Mouse (Mus musculus) forebrain, embryonic 10.5 days (tissue): ENCODE results near the gene Ppp1r27. TPM values are rescaled to one million over a fixed set of nuclear protein-coding genes. Genes with fewer than 3 reads are reported as not detected.
A peak's percentile ranks its signal among the peaks of the same experiment; 100 is the strongest.
"Not testable (repeated sequence)": the region's sequence is repeated elsewhere in the genome, so short reads cannot be mapped to it uniquely, and the experiment has no call there.

ENCODE experiments used
- DNase-seq: peaks from one replicate; pipeline ENCODE4 v3.0.0-alpha.2; 2017; ENCODE audit warnings: low spot score; ENCODE audit errors: extremely low spot score
- H3K27ac ChIP-seq: fragments of 300-500 bp; sonication (generic); 2 replicates; pipeline ENCODE4 v1.5.1; 2016; ENCODE audit warnings: mild to moderate bottlenecking
- H3K27me3 ChIP-seq: fragments of 300-500 bp; sonication (generic); 2 replicates; pipeline ENCODE4 v1.6.1; 2016; ENCODE audit warnings: mild to moderate bottlenecking; ENCODE audit not compliant: poor library complexity, severe bottlenecking
- H3K36me3 ChIP-seq: fragments of 300-500 bp; sonication (generic); replicated peaks from 2 replicates; pipeline ENCODE4 v1.6.1; 2016; ENCODE audit warnings: mild to moderate bottlenecking, moderate library complexity
- H3K4me1 ChIP-seq: fragments of 300-500 bp; sonication (generic); 2 replicates; pipeline ENCODE4 v1.6.1; 2016
- H3K4me3 ChIP-seq: fragments of 300-500 bp; sonication (generic); 2 replicates; pipeline ENCODE4 v1.5.1; 2016; ENCODE audit warnings: mild to moderate bottlenecking, moderate library complexity
- H3K9me3 ChIP-seq: fragments of 300-500 bp; sonication (generic); 2 replicates; pipeline ENCODE4 v1.6.1; 2016; ENCODE audit warnings: mild to moderate bottlenecking, moderate library complexity
- WGBS: fragments of 180-500 bp; shearing (Covaris S2); methylation state at CpG from one replicate; pipeline ENCODE4 v1.1.7; 2016; 5-methylcytosine and 5-hydroxymethylcytosine counted together
- polyA plus RNA-seq: library from polyadenylated mRNA; unstranded; fragments of >200 nt; fragmentation: Nextera tagmentation; extraction: Ambion mirVana; gene quantifications from 2 replicates; pipeline ENCODE4 v1.2.1, GENCODE M21; 2016

Gene Ppp1r27
- polyA plus RNA-seq, 1 experiment from 2014 or later: not detected

DNA sequence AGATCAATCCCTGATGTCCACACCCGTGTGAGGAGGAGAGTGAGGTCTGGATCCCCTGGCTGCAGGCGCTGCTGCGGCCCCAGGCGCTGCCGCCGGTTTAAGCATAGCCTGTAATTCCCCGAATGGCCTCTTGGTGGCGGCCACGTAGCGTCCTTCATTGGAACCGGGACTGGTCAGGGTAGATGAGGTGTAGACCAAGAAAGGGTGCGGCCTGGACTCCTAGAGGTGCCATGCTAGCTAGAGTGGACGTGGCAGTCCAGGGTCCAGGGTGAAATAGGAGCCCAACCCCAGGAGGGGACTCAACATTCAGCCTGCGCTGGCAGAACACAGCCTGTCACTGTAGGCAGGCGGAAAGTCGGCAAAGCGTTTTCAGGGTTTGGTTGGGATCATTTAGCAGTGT, 35.3 kb downstream of the Ppp1r27 start:
- H3K4me3 ChIP-seq: no peak overlapping the region

DNA sequence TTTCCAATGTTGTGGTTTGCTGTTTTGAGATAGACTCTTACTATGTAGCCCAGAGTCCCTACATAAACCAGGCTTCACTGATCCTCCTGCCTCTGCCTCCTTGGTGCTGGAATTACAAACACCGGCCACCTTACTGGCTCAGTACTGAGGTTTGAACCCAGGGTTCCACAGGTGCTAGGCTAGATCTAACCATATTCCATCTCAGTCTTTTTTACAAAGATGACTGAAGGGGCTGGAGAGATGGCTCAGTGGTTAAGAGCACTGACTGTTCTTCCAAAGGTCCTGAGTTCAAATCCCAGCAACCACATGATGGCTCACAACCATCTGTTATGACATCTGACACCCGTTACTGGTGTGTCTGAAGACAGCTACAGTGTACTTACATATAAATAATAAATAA, 36.7 kb downstream of the Ppp1r27 start:
- not testable (repeated sequence) for H3K4me3 ChIP-seq, DNase-seq, H3K36me3 ChIP-seq, H3K27me3 ChIP-seq, H3K27ac ChIP-seq, H3K9me3 ChIP-seq
- H3K4me1 ChIP-seq: peaks cover 38% of the 10 kb centered on the region
- WGBS: 95% methylated on average over 2 of the region's 2 CpGs

More for the DNA sequence above, 35.3 kb downstream of the Ppp1r27 start:
- peaks cover 7% of the 10 kb centered on the region; the same call in 1 of the 2 replicates for H3K27me3 ChIP-seq
- 21% methylated on average over 17 of the region's 17 CpGs for WGBS
- peak; percentile 88 for DNase-seq
- H3K36me3 ChIP-seq: no peaks in the 10 kb centered on the region
- H3K27ac ChIP-seq: peak overlapping the region; percentile 26; the same call in 1 of the 2 replicates
- no peaks in the 10 kb centered on the region for H3K9me3 ChIP-seq
- peaks cover 32% of the 10 kb centered on the region for H3K4me1 ChIP-seq

DNA sequence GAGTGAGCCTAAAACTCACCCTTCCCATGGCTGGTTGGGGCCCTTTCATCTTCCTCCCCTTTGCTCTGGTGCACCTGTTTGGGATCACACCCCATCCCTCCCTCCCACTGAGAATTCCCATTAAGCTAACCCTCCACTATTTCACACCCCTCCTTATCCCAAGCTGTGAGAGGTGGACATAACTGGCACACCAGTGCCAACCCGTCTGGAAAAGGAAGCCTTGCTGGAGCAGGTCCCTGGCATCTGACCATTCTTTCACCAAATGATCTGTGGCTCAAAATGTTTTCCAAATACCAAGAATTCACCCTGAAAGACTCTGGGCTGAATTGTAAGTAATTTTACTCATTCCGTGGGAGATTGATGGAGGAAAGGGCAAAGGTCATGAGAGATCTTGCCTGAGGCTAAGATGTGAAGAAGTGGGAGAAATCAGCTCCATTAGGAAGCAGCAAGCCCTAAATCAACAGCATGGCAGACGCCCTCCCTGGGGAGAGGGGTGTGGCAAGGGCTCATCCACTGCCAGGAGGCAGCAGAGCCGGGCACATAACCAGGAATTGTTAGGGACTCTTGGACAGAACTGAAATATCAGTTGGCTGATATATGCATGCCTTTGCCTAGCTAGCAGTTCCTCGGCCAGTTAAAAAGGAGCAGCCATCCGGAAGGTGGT, 38.0 kb downstream of the Ppp1r27 start:
- H3K27me3 ChIP-seq: peaks cover 13% of the 10 kb centered on the region
- H3K27ac ChIP-seq: no peak overlapping the region
- H3K4me3 ChIP-seq: no peak overlapping the region
- 57% methylated on average over 6 of the region's 6 CpGs for WGBS
- no peaks in the 10 kb centered on the region for H3K36me3 ChIP-seq
- no peak for DNase-seq
- no peaks in the 10 kb centered on the region for H3K9me3 ChIP-seq
- peaks cover 34% of the 10 kb centered on the region for H3K4me1 ChIP-seq

DNA sequence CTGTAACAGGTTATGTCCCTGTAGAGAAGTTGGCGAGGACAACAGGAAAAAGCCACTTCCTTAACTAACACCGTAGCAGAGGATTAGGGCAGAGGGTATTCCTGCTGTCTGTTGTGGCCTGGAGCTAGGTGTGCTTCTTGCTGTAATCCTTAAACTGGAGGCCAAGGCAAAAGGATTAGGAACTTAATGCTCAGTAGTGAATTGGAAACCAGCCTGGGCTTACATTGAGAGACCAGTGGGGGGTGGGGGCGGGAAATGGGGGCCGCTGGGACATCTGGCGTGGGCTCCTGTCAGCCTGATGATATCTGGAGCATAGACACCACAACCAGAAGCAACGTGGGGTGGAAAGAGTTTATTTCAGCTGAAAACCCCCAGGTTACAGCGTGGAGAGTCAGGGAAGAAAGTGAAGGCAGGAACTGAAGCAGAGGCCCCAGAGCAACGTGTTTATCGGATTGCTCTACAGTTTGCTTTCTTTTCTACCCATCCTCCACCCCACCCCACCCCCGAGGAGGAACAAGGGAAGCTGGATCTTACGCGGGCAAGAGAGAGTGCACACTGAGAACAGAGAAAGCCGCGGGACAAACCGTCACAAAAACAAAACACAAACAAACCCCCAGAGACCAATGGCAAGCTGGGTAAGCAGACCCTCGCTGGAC, 40.4 kb downstream of the Ppp1r27 start:
- Histone ChIP-seq H3K4me1 (peaks cover 29% of the 10 kb centered on the region), H3K27ac (peak overlapping the region; percentile 82), H3K4me3 (peak overlapping the region; percentile 40), H3K9me3 (no peaks in the 10 kb centered on the region), H3K36me3 (no peaks in the 10 kb centered on the region), H3K27me3 (peaks cover 9% of the 10 kb centered on the region)
- no peak for DNase-seq
- 1% methylated on average over 16 of the region's 16 CpGs for WGBS

DNA sequence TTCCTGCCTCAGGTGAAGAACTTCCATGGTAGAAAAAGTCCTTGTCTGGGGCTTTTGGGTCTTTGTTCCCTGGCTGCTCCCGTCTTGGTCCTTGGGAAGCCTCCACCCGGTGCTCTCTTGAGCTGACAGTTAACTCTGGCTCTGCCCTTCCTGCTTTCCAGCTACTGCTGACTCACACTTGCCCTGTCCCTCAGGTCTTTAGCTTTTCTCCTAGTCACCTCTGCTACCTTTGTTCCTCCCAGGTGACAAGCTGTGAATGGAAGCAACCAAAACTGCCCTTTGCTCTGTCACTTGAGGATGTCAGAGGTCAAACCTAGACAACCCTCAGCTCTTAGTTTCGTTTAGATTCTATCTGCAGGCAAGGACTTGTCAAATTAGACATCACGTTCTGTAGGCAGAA, 41.0 kb downstream of the Ppp1r27 start:
- 22% methylated on average over 4 of the region's 4 CpGs for WGBS
- Histone ChIP-seq H3K27me3 (peaks cover 9% of the 10 kb centered on the region), H3K4me3 (no peak overlapping the region), H3K36me3 (no peaks in the 10 kb centered on the region), H3K4me1 (peaks cover 27% of the 10 kb centered on the region), H3K9me3 (no peaks in the 10 kb centered on the region), H3K27ac (peak overlapping the region; percentile 82)
- DNase-seq: no peak

DNA sequence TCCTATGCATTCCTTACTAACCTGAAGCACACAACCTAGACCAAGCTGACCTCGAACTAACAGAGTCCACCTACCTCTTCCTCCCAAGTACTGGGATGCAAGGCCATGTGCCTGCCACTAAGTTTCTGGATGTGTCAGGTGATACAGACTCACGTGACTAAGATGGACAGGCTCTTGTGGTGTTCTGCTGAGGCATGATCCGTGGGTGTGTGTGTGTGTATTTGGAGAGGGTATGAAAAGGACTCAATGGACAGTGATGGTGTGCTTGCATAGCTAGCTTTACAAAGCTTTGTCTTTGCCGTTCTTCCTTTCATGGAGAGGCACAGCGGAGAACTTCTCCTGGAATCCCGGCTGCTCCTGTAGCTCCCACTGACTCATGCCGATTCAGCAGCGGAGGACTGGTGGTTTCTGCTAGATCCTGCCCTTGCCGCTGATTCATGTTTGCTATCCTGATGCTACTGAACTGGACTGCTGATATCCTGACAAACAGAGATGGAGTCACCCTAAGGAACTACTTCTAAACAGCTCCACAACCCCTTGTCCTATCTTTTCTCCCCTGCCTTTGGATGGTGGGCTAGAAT, 42.6 kb downstream of the Ppp1r27 start:
- Histone ChIP-seq H3K4me1 (peaks cover 27% of the 10 kb centered on the region), H3K4me3 (no peak overlapping the region), H3K27me3 (peaks cover 9% of the 10 kb centered on the region), H3K36me3 (no peaks in the 10 kb centered on the region), H3K9me3 (no peaks in the 10 kb centered on the region), H3K27ac (no peak overlapping the region)
- 94% methylated on average over 9 of the region's 9 CpGs for WGBS
- DNase-seq: no peak

DNA sequence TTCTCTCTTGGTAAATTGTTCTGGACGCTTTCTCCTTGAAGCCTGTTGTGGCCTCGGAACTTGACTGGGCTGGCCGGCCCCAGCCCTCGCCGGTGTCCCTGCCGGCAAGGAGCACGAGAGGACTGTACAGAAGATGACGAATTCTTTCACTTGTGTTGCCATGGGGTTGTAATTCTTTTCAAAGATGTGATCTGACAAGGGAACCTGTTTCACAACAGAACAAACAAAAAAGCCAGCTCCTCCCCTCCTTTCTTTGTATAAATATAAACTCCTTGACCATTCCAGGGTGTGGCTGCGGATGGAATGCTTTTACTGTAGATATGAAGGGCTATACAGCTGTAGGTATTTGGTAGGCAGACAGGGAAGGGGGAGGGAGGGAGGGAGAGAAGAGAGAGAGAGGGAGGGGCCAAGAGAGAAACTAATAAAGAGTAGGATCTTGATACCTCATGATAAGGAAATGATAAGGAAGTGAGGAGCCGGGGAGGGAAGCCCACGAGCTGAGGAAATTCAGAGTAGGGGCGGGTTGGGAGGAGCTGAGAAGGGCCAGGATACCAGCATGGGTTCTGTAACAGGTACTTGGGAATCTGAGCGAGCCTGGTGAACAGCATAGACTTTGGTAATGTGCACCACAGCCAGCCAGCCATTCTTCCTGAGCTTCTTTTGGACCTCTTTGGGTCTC, 43.2 kb downstream of the Ppp1r27 start:
- no peak overlapping the region for H3K27ac ChIP-seq

DNA sequence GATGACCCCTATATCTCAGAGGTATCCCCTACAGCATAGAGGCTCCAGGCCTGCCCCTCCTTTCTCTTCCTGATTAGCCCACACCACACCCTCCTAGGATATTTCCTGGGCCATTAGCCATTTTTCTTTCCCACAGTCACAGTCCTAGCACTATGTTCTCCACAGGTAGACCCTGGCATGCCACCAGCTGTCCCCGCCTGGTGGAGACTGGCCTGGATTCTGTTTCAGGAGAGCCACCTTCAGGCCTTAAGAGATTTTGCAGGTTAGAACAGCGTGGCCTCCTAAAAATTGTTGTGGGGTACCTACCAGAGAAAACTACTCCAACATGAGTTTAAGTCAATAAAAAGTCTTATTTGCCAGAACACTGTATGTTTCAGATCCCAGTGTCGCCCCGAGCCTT, 44.0 kb downstream of the Ppp1r27 start:
- 63% methylated on average over 4 of the region's 4 CpGs for WGBS
- peaks cover 9% of the 10 kb centered on the region for H3K27me3 ChIP-seq
- no peak for DNase-seq
- no peak overlapping the region for H3K27ac ChIP-seq
- no peaks in the 10 kb centered on the region for H3K9me3 ChIP-seq
- H3K4me1 ChIP-seq: peaks cover 21% of the 10 kb centered on the region
- no peak overlapping the region for H3K4me3 ChIP-seq
- H3K36me3 ChIP-seq: no peaks in the 10 kb centered on the region

More for the DNA sequence above, 43.2 kb downstream of the Ppp1r27 start:
- H3K4me3 ChIP-seq: no peak overlapping the region
- DNase-seq: no peak
- WGBS: 87% methylated on average over 13 of the region's 13 CpGs
- no peaks in the 10 kb centered on the region for H3K9me3 ChIP-seq
- no peaks in the 10 kb centered on the region for H3K36me3 ChIP-seq
- H3K4me1 ChIP-seq: peaks cover 21% of the 10 kb centered on the region
- peaks cover 9% of the 10 kb centered on the region for H3K27me3 ChIP-seq

DNA sequence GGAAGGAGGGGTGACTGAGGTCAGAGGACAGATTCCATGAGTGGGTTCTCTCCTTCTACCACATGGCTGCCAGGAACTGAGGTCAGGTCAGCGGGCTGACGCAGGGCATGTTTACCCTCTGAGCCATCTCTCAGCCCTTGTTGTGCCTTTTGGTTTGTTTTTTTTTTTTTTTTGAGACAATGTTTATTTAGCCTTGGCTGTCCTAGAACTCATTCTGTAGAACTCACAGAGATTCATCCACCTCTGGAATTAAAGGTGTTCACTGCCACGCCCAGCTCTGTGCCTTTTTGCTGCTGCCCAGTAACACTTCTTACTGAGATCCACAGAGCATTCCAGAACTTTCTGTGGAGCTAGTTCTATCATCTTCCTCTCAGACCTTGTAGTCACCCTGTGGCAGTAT, 45.3 kb downstream of the Ppp1r27 start:
- Histone ChIP-seq H3K9me3 (no peaks in the 10 kb centered on the region), H3K36me3 (no peaks in the 10 kb centered on the region), H3K4me3 (no peak overlapping the region), H3K27ac (no peak overlapping the region), H3K27me3 (peaks cover 6% of the 10 kb centered on the region; the same call in 1 of the 2 replicates), H3K4me1 (peaks cover 11% of the 10 kb centered on the region)
- WGBS: 91% methylated on average over 3 of the region's 3 CpGs
- DNase-seq: no peak

DNA sequence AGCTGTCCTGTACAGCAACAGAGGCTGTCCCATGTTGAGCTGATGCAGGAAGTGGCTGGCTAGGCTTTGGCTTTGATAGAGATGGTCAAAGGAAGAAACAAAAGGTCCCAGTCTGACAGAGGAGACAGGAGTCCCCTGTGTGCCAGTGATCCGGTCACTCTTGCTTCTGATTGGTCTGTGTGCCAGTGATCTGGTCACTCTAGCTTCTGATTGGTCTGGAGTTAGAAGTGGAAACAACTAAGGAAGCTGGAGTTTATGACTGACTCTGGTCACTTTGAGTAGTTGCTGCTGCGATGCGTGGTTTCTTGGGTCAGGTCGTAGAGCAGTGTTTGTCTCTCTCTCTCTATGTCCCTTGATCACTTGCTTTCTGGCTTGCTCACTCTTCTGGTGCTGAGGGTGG, 49.2 kb downstream of the Ppp1r27 start:
- Histone ChIP-seq H3K4me3 (no peak overlapping the region), H3K27ac (no peak overlapping the region), H3K4me1 (peaks cover 6% of the 10 kb centered on the region; the same call in 1 of the 2 replicates), H3K27me3 (no peaks in the 10 kb centered on the region), H3K9me3 (no peaks in the 10 kb centered on the region), H3K36me3 (peaks cover 27% of the 10 kb centered on the region)
- DNase-seq: no peak
- WGBS: 91% methylated on average over 4 of the region's 4 CpGs

DNA sequence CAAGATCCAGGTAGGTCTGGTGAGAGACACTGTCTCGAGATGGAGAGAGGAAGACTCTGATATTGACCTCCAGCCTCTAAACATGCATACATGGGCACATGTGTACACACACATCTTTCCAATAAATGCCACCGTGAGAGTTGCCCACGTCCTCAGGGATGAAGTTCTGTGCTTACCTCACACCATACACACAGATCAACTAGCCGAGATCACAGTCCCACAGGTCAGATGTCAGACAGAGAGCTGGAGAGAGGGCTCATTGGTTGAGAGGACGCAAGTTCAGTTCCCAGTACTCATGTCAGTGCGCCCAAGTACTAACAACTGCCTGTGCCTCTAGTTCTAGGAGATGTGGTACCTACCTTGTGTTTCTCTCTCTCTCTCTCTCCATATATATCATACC, 49.9 kb downstream of the Ppp1r27 start:
- peaks cover 33% of the 10 kb centered on the region for H3K36me3 ChIP-seq
- no peak for DNase-seq
- WGBS: 73% methylated on average over 6 of the region's 6 CpGs

DNA sequence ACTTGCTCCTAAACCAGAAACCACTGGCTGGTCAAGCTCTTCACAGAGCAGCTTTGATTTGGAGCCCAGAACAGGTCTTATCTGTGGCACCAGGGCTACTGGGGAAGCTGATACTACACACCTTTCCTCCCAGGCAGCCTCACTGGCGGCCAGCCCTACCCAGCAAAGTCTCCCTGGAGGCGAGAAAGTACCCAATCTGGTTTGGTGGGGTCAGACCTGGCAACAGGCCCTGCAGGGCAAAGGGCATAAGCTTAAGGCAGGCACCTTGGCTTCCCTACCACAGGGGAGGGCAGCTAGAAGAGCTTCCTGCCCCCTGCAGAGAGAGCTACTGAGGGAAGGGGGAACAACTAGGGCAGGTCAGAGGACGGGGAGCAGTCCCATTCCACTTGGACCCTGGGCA, 50.6 kb downstream of the Ppp1r27 start:
- Histone ChIP-seq H3K27ac (no peak overlapping the region), H3K27me3 (no peaks in the 10 kb centered on the region), H3K4me1 (peaks cover 6% of the 10 kb centered on the region; the same call in 1 of the 2 replicates), H3K36me3 (peaks cover 40% of the 10 kb centered on the region), H3K9me3 (no peaks in the 10 kb centered on the region), H3K4me3 (no peak overlapping the region; the same call in 1 of the 2 replicates)
- DNase-seq: no peak
- 31% methylated on average over 3 of the region's 3 CpGs for WGBS

More for the DNA sequence above, 49.9 kb downstream of the Ppp1r27 start:
- H3K4me3 ChIP-seq: no peak overlapping the region
- H3K27ac ChIP-seq: no peak overlapping the region
- H3K27me3 ChIP-seq: no peaks in the 10 kb centered on the region
- H3K4me1 ChIP-seq: peaks cover 6% of the 10 kb centered on the region; the same call in 1 of the 2 replicates
- no peaks in the 10 kb centered on the region for H3K9me3 ChIP-seq
